Mouse (Mus musculus) T-cell, adult 66 days (primary cell): ENCODE measurements around the gene Opa3. TPM values are rescaled to one million over a fixed set of nuclear protein-coding genes. Genes with fewer than 3 reads are reported as not detected.

Experiments
- total RNA-seq, 2 experiments: library from RNA; stranded (reverse); gene quantifications; 3 replicates in 1 of 2; 4 replicates in 1 of 2; pipeline ENCODE4 v1.2.4; 2023

Opa3 gene
- 10 to 100 TPM; 45.0 to 46.4 TPM for total RNA-seq

DNA sequence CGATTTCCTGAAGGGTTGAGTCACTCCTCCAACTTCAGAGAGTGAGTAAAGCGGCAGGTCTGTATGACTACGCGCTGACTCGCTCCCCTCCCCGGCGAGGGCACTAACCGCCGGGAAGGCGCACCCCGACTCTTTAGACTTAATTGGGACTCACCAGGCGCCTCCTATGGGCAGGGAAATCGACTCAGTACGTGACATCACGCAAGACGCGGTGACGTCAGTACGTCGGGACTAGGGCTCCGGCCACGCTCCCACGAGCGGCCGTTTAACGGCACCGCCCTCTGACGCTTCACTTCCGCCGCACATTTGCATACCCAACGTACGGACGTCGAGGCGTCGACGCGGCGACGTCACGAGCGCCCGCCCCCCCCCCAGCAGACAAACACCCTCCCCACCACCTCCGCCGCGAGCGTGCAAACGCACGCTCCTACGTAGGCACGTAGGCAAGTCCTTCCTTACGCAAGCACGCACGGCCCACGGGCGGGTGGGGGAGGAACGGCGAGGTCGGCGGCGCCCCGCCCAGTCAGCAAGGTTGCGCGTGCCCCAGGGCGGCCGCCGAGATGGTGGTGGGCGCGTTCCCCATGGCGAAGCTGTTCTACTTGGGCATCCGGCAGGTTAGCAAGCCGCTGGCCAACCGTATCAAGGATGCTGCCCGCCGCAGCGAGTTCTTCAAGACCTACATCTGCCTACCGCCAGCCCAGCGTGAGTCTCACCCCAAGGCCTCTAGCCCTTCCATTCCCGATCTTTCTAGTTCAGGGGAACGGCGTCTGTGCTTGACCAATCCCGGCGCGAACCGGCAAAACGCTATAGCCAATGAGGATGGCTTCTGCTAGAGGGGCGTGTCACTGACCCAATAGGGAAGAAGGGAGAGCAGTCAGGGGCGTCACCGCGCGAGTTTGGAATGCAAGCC lies at the start of gene Opa3:
Gene Opa3, plus strand, starts transcription at position 452 of the 910 bp plus-strand sequence.

GRCm38 (mm10) chr7:19211996-19212755 lies 16.0 kb upstream of the Opa3 start, which contains the start of gene Gpr4:
Gene Gpr4 (plus strand): TSS chr7:19212538.

DNA sequence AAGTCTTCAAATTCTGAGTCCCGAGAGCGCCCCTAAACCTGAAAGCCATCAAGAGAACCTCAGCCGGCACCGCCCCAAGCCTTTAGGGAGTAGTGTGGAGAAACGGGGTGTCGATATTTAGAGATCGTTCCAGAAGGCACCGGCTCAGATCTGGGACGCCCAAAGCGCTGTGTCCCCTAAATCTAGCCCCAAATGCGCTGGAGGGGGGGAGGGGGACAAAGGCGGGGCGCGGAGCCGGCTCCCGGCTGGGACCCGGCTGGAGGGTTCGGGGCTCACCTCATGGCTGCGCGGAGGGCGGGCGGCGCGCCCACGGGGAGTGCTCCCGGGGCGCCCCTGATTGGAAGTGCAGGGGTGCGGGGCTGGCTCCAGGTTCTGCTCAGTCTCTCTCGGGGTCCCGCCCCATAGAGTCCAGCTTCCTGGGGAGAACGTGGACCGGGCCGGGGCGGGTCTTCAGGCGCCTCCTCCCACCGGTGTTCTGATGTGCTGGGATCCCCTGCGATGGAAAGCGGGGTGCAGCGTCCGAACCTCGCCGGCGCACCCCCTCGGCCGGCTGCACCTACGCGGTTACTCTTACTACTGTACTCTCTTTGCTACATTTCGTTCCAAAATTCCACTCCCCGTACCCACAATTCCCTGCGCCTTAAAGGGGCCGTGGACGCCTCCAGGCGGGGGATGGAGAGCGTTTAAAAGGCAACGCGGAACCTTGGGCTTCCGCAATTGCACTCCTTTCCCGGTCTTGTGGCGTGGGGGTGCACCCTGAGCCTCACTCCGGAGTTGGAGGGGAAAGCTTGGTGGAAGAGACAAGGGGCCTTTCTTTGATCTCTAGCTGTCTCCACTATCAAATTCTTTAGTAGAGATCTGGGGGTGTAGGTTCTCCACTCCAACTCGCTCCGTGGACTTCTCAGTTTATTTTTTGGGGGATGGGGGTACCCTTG lies 43.4 kb downstream of the Opa3 start, which contains the start of gene Vasp:
Gene Vasp, minus strand, starts transcription at position 580 of the 935 bp plus-strand sequence.

DNA sequence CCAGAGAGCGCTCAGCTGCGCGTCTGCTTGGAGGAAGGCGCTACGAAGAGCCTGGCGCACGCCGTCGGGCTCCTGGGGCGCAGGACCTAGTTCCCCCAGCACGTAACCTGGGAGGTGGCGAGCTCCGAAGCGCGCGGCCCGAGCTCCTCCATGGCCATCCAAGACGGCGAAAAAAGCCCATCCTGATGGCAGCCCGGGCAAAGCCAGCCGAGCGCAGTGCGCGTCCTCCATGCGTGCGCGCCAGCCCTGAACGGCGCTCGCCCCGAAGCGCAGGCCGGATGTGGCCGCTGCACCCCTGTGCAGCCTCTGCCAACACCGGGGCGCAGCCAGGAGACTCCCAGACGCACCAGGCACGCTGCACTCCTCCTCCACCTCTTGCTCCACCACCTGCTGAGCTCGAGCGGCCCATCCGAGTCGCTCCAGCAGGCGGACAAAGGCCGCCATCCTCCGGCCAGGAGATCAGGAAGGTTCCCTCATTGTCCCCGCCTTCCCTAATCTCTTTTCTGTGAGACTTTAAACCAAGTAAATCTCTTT lies 51.5 kb downstream of the Opa3 start, which contains the start of gene Ppm1n:
Gene Ppm1n, minus strand, starts transcription at position 484 of the 534 bp plus-strand sequence.

GRCm38 (mm10) chr7:19282385-19282784 lies 54.3 kb downstream of the Opa3 start, which contains the start of gene Rtn2:
Gene Rtn2 (plus strand): TSS chr7:19282624.

Other genes with a start within 250 kb of the Opa3 start
- gene Nanos2, start 240.9 kb upstream of the Opa3 start, total RNA-seq = not detected
- gene Mypop, start 237.1 kb upstream of the Opa3 start, total RNA-seq = 1 to 10 TPM; 1.0 to 1.6 TPM
- gene Irf2bp1, start 224.3 kb upstream of the Opa3 start, total RNA-seq = 10 to 100 TPM; 33.2 to 36.6 TPM
- not detected for gene Foxa3, start 204.8 kb upstream of the Opa3 start, total RNA-seq
- 100 to 1,000 TPM; 112 to 115 TPM for gene Sympk, start 204.0 kb upstream of the Opa3 start, total RNA-seq
- gene Rsph6a, start 173.6 kb upstream of the Opa3 start, total RNA-seq = under 1 TPM; 0.47 to 0.70 TPM
- gene Dmwd, start 152.1 kb upstream of the Opa3 start, total RNA-seq = 1 to 10 TPM; 1.2 TPM
- gene Dmpk, start 144.5 kb upstream of the Opa3 start, total RNA-seq = 1 to 10 TPM in 1 of 2 experiments, under 1 TPM in 1; 0.83 to 2.7 TPM
- gene Six5, start 133.7 kb upstream of the Opa3 start, total RNA-seq = under 1 TPM; 0.58 to 0.74 TPM
- not detected for gene Gm4969, start 110.0 kb upstream of the Opa3 start, total RNA-seq
- gene Fbxo46, start 108.5 kb upstream of the Opa3 start, total RNA-seq = 10 to 100 TPM; 25.7 to 28.5 TPM
- 10 to 100 TPM; 11.9 to 14.8 TPM for gene Qpctl, start 79.0 kb upstream of the Opa3 start, total RNA-seq
- gene Snrpd2, start 78.6 kb upstream of the Opa3 start, total RNA-seq = 10 to 100 TPM; 91.4 to 93.7 TPM
- gene Gipr, start 62.2 kb upstream of the Opa3 start, total RNA-seq = not detected
- 10 to 100 TPM; 15.3 to 17.8 TPM for gene Eml2, start 51.9 kb upstream of the Opa3 start, total RNA-seq
- gene Gpr4, start 15.8 kb upstream of the Opa3 start, total RNA-seq = not detected
- 100 to 1,000 TPM; 335 to 340 TPM for gene Vasp, start 43.5 kb downstream of the Opa3 start, total RNA-seq
- 1 to 10 TPM in 1 of 2 experiments, under 1 TPM in 1; 0.44 to 1.2 TPM for gene Ppm1n, start 51.7 kb downstream of the Opa3 start, total RNA-seq
- gene Rtn2, start 54.3 kb downstream of the Opa3 start, total RNA-seq = not detected
- 100 to 1,000 TPM in 1 of 2 experiments, 10 to 100 TPM in 1; 90.5 to 127 TPM for gene Fosb, start 81.7 kb downstream of the Opa3 start, total RNA-seq
- 10 to 100 TPM; 66.3 to 78.5 TPM for gene Ercc1, start 116.4 kb downstream of the Opa3 start, total RNA-seq
- 10 to 100 TPM; 13.1 to 14.6 TPM for gene Cd3eap, start 131.1 kb downstream of the Opa3 start, total RNA-seq
- 1 to 10 TPM; 1.1 to 1.6 TPM for gene Ppp1r13l, start 131.4 kb downstream of the Opa3 start, total RNA-seq
- gene Ercc2, start 153.7 kb downstream of the Opa3 start, total RNA-seq = 10 to 100 TPM; 75.2 to 85.1 TPM
- 1 to 10 TPM; 3.0 to 4.6 TPM for gene Klc3, start 175.8 kb downstream of the Opa3 start, total RNA-seq
- not detected for gene Ckm, start 176.4 kb downstream of the Opa3 start, total RNA-seq
- gene Mark4, start 230.5 kb downstream of the Opa3 start, total RNA-seq = 10 to 100 TPM; 25.0 to 29.2 TPM
- not detected for gene Exoc3l2, start 235.0 kb downstream of the Opa3 start, total RNA-seq